Mouse (Mus musculus) testis, adult 2 months (tissue): ENCODE measurements at regions not wholly inside any gene's neighbourhood (a gene's known extent, or its start where the extent isn't known, plus 50 kb on each side); places are given as distances from the start of the nearest gene placed in this dataset.

Experiments used
- H3K27ac ChIP-seq: fragments of 200-500 bp; 2 replicates; pipeline ENCODE4 v1.5.1; 2012; ENCODE audit warnings: low read depth, low read length; ENCODE audit not compliant: control insufficient read depth, insufficient read depth
- H3K27me3 ChIP-seq: fragments of 200-500 bp; 2 replicates; pipeline ENCODE4 v1.6.1; 2012; ENCODE audit warnings: mild to moderate bottlenecking, low read length, moderate library complexity; ENCODE audit not compliant: control insufficient read depth, insufficient read depth
- H3K36me3 ChIP-seq: fragments of 200-500 bp; 2 replicates; pipeline ENCODE4 v1.6.1; 2012; ENCODE audit warnings: mild to moderate bottlenecking, low read length; ENCODE audit not compliant: control insufficient read depth, insufficient read depth
- H3K4me1 ChIP-seq: fragments of 200-500 bp; 2 replicates; pipeline ENCODE4 v1.6.1; 2012; ENCODE audit warnings: low read length; ENCODE audit not compliant: control insufficient read depth, insufficient read depth
- H3K4me3 ChIP-seq: fragments of 200-500 bp; 2 replicates; pipeline ENCODE4 v1.5.1; 2012; ENCODE audit warnings: low read depth, mild to moderate bottlenecking, low read length, moderate library complexity, mixed read lengths; ENCODE audit not compliant: control insufficient read depth
- CTCF ChIP-seq: fragments of 200-500 bp; IDR thresholded peaks from 2 replicates; pipeline ENCODE4 v1.5.1; 2012; ENCODE audit warnings: low read depth, mild to moderate bottlenecking, inconsistent platforms, low read length, moderate library complexity; ENCODE audit not compliant: control insufficient read depth, insufficient read depth, insufficient replicate concordance
- POLR2A ChIP-seq: fragments of 200-500 bp; IDR thresholded peaks from 2 replicates; pipeline ENCODE4 v1.6.1; 2012; ENCODE audit warnings: low read depth, mild to moderate bottlenecking, inconsistent platforms, low read length, moderate library complexity; ENCODE audit not compliant: control insufficient read depth

GRCm38 (mm10) chr13:71461552-71461951 lies 502.0 kb downstream of the Irx1 start:
- TF ChIP-seq CTCF (no peak), POLR2A (no peak)
- H3K36me3 ChIP-seq: no peaks in the 10 kb centered on the region
- no peak overlapping the region for H3K4me3 ChIP-seq
- H3K27me3 ChIP-seq: no peaks in the 10 kb centered on the region
- peaks cover 12% of the 10 kb centered on the region for H3K4me1 ChIP-seq
- H3K27ac ChIP-seq: no peak overlapping the region

GRCm38 (mm10) chr13:71460607-71461006 lies 502.9 kb downstream of the Irx1 start:
- H3K4me3 ChIP-seq: no peak overlapping the region
- no peaks in the 10 kb centered on the region for H3K27me3 ChIP-seq
- TF ChIP-seq POLR2A (no peak), CTCF (no peak)
- H3K4me1 ChIP-seq: peaks cover 12% of the 10 kb centered on the region
- no peak overlapping the region for H3K27ac ChIP-seq
- H3K36me3 ChIP-seq: no peaks in the 10 kb centered on the region

- H3K4me1 ChIP-seq: peaks cover 12% of the 10 kb centered on the region
- H3K4me3 ChIP-seq: no peak overlapping the region
- H3K27me3 ChIP-seq: no peaks in the 10 kb centered on the region
- H3K36me3 ChIP-seq: no peaks in the 10 kb centered on the region
- no peak for TF ChIP-seq CTCF
- TF ChIP-seq POLR2A: no peak
- no peak overlapping the region for H3K27ac ChIP-seq
Observed at GRCm38 (mm10) chr13:71460097-71460496, 503.4 kb downstream of the Irx1 start.

- H3K27ac ChIP-seq: no peak overlapping the region
- no peak for TF ChIP-seq POLR2A
- no peak for TF ChIP-seq CTCF
- H3K4me1 ChIP-seq: peaks cover 12% of the 10 kb centered on the region
- no peak overlapping the region; the same call in 1 of the 2 replicates for H3K4me3 ChIP-seq
- no peaks in the 10 kb centered on the region for H3K36me3 ChIP-seq
- no peaks in the 10 kb centered on the region for H3K27me3 ChIP-seq
Observed at GRCm38 (mm10) chr13:71459022-71459536, 504.4 kb downstream of the Irx1 start.

DNA sequence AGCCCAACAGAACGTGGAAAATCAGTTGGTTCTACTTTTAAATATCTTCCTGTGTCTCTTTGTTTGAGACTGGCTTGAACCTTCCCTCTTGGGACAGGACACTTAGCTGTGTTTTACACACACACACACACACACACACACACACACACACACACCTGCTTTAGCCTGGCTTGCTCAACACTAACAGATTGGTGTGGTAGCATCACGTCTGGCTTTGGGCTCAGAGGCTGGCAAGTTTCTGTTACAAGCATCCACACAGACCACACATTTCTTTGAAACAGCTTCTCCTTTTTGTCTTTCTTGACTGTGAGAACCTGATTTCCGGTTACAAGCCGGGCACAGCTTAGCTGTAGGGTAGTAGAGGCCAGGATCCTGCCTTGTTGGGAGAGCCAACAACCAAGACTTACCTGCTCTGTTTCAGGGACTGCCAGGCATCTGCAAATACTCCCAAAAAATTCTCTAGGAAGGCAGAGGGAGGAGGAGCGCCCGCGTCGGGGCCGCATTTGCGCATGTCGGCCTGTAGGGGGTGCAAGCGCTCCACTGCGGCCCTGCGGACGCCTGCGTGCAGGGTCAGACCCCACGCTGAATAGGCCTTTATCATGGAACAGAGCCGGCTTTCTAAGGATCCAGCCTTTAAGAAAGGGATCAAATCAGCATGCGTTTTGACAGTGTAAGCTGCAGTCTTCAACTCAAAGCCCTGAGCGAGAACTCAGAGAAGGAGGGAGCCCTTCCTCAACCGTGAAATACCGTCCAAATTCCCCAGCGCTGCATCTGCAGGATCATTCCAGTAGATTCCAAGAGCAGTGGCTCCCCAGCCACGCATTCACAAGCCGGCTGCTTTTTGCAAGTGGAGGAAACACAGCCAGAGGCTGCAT lies 505.2 kb downstream of the Irx1 start:
- H3K4me3 ChIP-seq: peak overlapping the region; percentile 41
- H3K27me3 ChIP-seq: no peaks in the 10 kb centered on the region
- TF ChIP-seq POLR2A (no peak), CTCF (peak; percentile 87)
- peaks cover 12% of the 10 kb centered on the region for H3K4me1 ChIP-seq
- H3K36me3 ChIP-seq: no peaks in the 10 kb centered on the region
- H3K27ac ChIP-seq: no peak overlapping the region

DNA sequence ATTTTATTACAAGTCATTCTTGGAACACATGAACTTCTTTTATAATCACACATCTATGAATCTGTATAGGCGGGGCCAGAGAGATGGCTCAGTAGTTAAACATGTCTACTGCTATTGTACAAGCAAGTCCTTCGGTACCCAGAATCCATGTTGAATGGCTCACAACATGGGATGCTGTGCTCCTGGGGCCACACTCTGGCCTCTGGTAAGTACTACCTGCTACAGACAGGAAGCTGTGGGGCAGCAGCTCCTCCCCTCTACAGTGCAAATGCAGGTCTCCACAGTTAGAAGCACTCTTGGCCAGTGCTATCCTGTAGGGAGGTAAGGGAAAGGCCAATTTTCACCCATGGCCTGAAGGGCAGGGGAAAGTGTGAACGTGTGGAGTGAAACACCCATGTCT lies 506.0 kb downstream of the Irx1 start:
- Histone ChIP-seq H3K36me3 (no peaks in the 10 kb centered on the region), H3K4me1 (peaks cover 12% of the 10 kb centered on the region), H3K27ac (no peak overlapping the region), H3K27me3 (no peaks in the 10 kb centered on the region), H3K4me3 (no peak overlapping the region)
- TF ChIP-seq CTCF (no peak), POLR2A (no peak)

- no peaks in the 10 kb centered on the region for H3K27me3 ChIP-seq
- no peaks in the 10 kb centered on the region for H3K36me3 ChIP-seq
- no peak overlapping the region for H3K4me3 ChIP-seq
- no peak for TF ChIP-seq CTCF
- no peak for TF ChIP-seq POLR2A
- H3K27ac ChIP-seq: no peak overlapping the region
- no peaks in the 10 kb centered on the region for H3K4me1 ChIP-seq
Observed at GRCm38 (mm10) chr13:71452258-71452657, 511.3 kb downstream of the Irx1 start.
